ENCODE assay signal across 10 mouse cellular contexts in the genomic region with DNA sequence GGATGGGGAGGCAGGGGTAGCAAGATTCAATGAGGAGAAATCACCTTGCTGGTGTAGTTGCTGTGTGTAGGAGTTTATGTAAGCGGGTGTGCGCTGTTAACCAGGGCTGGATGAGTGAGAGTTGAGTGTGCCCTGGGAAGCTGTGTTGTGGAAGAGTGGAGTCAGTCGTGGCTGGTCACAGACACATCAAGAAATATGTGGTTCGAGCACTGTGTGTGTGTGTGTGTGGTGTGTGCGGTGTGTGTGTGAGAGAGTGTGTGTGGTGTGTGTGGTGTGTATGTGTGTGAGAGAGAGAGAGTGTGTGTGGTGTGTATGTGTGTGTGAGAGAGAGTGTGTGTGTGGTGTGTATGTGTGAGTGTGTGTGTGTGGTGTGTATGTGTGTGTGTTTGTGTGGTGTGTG. TPM values are rescaled to one million over a fixed set of nuclear protein-coding genes. Genes with fewer than 3 reads are reported as not detected.
A peak's percentile ranks its signal among the peaks of the same experiment; 100 is the strongest.
DNase-seq lines count a peak whose midpoint lies in the region; ATAC-seq and TF ChIP-seq lines count a peak whose summit lies in the region.
"Had no signal": no experiment of that assay in that cellular context is flagged by ENCODE, and none has a peak within 500 bp of the region (broad histone marks: within the 10 kb centered on the region; RNA-seq: fewer than 3 reads in every experiment).

No protein-coding gene starts in this region.

- no peak for DNase-seq in heart, embryonic 10.5 days (ENCODE audit: low spot score)
- DNase-seq in heart, postnatal 10 days = no peak
- no peak for DNase-seq in neural tube, embryonic 11.5 days (ENCODE audit: low spot score)
- no peak for DNase-seq in neural tube, embryonic 10.5 days (ENCODE audit: extremely low spot score, low spot score)
- DNase-seq in liver, embryonic 11.5 days (ENCODE audit: low spot score) = no peak
- no peak for DNase-seq in stomach, postnatal 0 days (ENCODE audit: low spot score)
- DNase-seq in right cerebral cortex, postnatal 25 days = no peak
- DNase-seq in thymus, postnatal 4 days = no peak
- DNase-seq: cerebellum, adult 18-20 months; gastrocnemius, postnatal 14 days had no signal

- peak overlapping the region; percentile 60 for H3K4me3 ChIP-seq in heart, embryonic 10.5 days
- H3K4me3 ChIP-seq in neural tube, embryonic 11.5 days (ENCODE audit: low read depth, low read length) = no peak overlapping the region; the same call in 1 of the 2 replicates
- 0 out of 2 replicates have a peak overlapping the region, but pooled peaks have one; percentile 6 for H3K4me3 ChIP-seq in liver, embryonic 11.5 days (ENCODE audit: low read depth, low read length)
- no peak overlapping the region for H3K4me3 ChIP-seq in stomach, postnatal 0 days (ENCODE audit: low read depth, low read length)

- H3K9ac ChIP-seq in neural tube, embryonic 11.5 days (ENCODE audit: low read length) = no peak overlapping the region
- H3K9ac ChIP-seq in liver, embryonic 11.5 days (ENCODE audit: low read depth, low read length) = no peak overlapping the region
- H3K9ac ChIP-seq in stomach, postnatal 0 days (ENCODE audit: low read length) = no peak overlapping the region

- peak overlapping the region; percentile 69 for H3K27ac ChIP-seq in heart, embryonic 10.5 days
- no peak overlapping the region for H3K27ac ChIP-seq in neural tube, embryonic 11.5 days (ENCODE audit: low read depth, low read length)
- no peak overlapping the region for H3K27ac ChIP-seq in liver, embryonic 11.5 days (ENCODE audit: low read depth, low read length)
- no peak overlapping the region for H3K27ac ChIP-seq in stomach, postnatal 0 days (replicated peaks)

- H3K36me3 ChIP-seq in heart, embryonic 10.5 days = peaks cover 8% of the 10 kb centered on the region; the same call in 1 of the 2 replicates
- H3K36me3 ChIP-seq in neural tube, embryonic 11.5 days (ENCODE audit: control insufficient read depth, insufficient read depth, low read length) = no peaks in the 10 kb centered on the region
- no peaks in the 10 kb centered on the region for H3K36me3 ChIP-seq in liver, embryonic 11.5 days (ENCODE audit: control insufficient read depth, insufficient read depth, low read length)
- H3K36me3 ChIP-seq in stomach, postnatal 0 days (ENCODE audit: control insufficient read depth, insufficient read depth, low read length) = no peaks in the 10 kb centered on the region

- peaks cover 49% of the 10 kb centered on the region for H3K4me1 ChIP-seq in heart, embryonic 10.5 days
- no peaks in the 10 kb centered on the region for H3K4me1 ChIP-seq in neural tube, embryonic 11.5 days (ENCODE audit: control insufficient read depth, insufficient read depth, low read length)
- peaks cover 7% of the 10 kb centered on the region for H3K4me1 ChIP-seq in liver, embryonic 11.5 days (replicated peaks; ENCODE audit: control insufficient read depth, insufficient read depth, low read length)
- H3K4me1 ChIP-seq in stomach, postnatal 0 days (replicated peaks; ENCODE audit: control insufficient read depth, insufficient read depth) = peaks cover 3% of the 10 kb centered on the region; the same call in 1 of the 2 replicates

- peaks cover 64% of the 10 kb centered on the region for H3K27me3 ChIP-seq in heart, embryonic 10.5 days (ENCODE audit: insufficient read depth, poor library complexity, severe bottlenecking)
- peaks cover 20% of the 10 kb centered on the region for H3K27me3 ChIP-seq in neural tube, embryonic 11.5 days (ENCODE audit: control insufficient read depth, insufficient read depth, low read length)
- peaks cover 53% of the 10 kb centered on the region for H3K27me3 ChIP-seq in liver, embryonic 11.5 days (replicated peaks; ENCODE audit: control insufficient read depth, insufficient read depth, low read length)
- no peaks in the 10 kb centered on the region for H3K27me3 ChIP-seq in stomach, postnatal 0 days (ENCODE audit: control insufficient read depth, insufficient read depth, low read length)

- TF ChIP-seq EP300 in stomach, postnatal 0 days (optimal IDR thresholded peaks at IDR 0.05) = no peak

- peak overlapping the region; percentile 43 for H3K4me2 ChIP-seq in neural tube, embryonic 11.5 days (ENCODE audit: low read depth)
- H3K4me2 ChIP-seq in liver, embryonic 11.5 days = peak overlapping the region; percentile 62
- H3K4me2 ChIP-seq in stomach, postnatal 0 days (replicated peaks; ENCODE audit: low read depth) = peak overlapping the region; percentile 63

- no peak for TF ChIP-seq CTCF in stomach, postnatal 0 days (IDR thresholded peaks at IDR 0.05; ENCODE audit: low read depth)

- no peak for ATAC-seq in neural tube, embryonic 11.5 days (ENCODE audit: insufficient read depth, low FRiP score, low TSS enrichment)
- no peak for ATAC-seq in liver, embryonic 11.5 days (replicated peaks; ENCODE audit: low FRiP score)
- no peak; the same call in 1 of the 2 replicates for ATAC-seq in stomach, postnatal 0 days (ENCODE audit: low FRiP score, low TSS enrichment)

- no peaks in the 10 kb centered on the region for H3K9me3 ChIP-seq in heart, embryonic 10.5 days
- H3K9me3 ChIP-seq in neural tube, embryonic 11.5 days (ENCODE audit: control insufficient read depth, low read length) = no peaks in the 10 kb centered on the region
- H3K9me3 ChIP-seq in liver, embryonic 11.5 days (ENCODE audit: control insufficient read depth, low read length) = no peaks in the 10 kb centered on the region
- no peaks in the 10 kb centered on the region for H3K9me3 ChIP-seq in stomach, postnatal 0 days (ENCODE audit: control insufficient read depth, low read length)

- intact Hi-C loops in heart, postnatal 10 days (cut with DNase I) = no loop called here

- 69% methylated on average over 5 of the region's 5 CpGs for WGBS in heart, embryonic 10.5 days
- WGBS in neural tube, embryonic 11.5 days = 65% methylated on average over 5 of the region's 5 CpGs
- WGBS in liver, embryonic 11.5 days = 70% methylated on average over 5 of the region's 5 CpGs
- 67% methylated on average over 5 of the region's 5 CpGs for WGBS in stomach, postnatal 0 days

RNA-seq across cellular contexts. Expression of a gene that starts 1.8 kb away (rescaled TPM):
- 10.5 and 13.4 TPM in 2 replicates for polyA plus RNA-seq in heart, embryonic 10.5 days (2016; fragmentation: Nextera tagmentation; extraction: Ambion mirVana)
- 10 to 100 TPM; 43.2 to 49.6 TPM for total RNA-seq in heart, postnatal 10 days (2021)
- 6.8 and 6.9 TPM in 2 replicates for polyA plus RNA-seq in neural tube, embryonic 11.5 days (2014; fragmentation: Nextera tagmentation; extraction: Ambion mirVana)
- 5.8 and 6.8 TPM in 2 replicates for polyA plus RNA-seq in liver, embryonic 11.5 days (2014; fragmentation: Nextera tagmentation; extraction: Ambion mirVana)
- polyA plus RNA-seq in stomach, postnatal 0 days (2015; fragmentation: Nextera tagmentation; extraction: Ambion mirVana) = 2.8 and 3.0 TPM in 2 replicates

RNA-seq across cellular contexts. Expression of a gene that starts 12.5 kb away (rescaled TPM):
- polyA plus RNA-seq in heart, embryonic 10.5 days (2016; fragmentation: Nextera tagmentation; extraction: Ambion mirVana) = 1.2 and 1.5 TPM in 2 replicates
- total RNA-seq in heart, postnatal 10 days (2021) = 1 to 10 TPM; 3.4 to 4.3 TPM
- 1.4 and 2.1 TPM in 2 replicates for polyA plus RNA-seq in neural tube, embryonic 11.5 days (2014; fragmentation: Nextera tagmentation; extraction: Ambion mirVana)
- polyA plus RNA-seq in liver, embryonic 11.5 days (2014; fragmentation: Nextera tagmentation; extraction: Ambion mirVana) = 1.4 and 1.7 TPM in 2 replicates
- polyA plus RNA-seq in stomach, postnatal 0 days (2015; fragmentation: Nextera tagmentation; extraction: Ambion mirVana) = 4.9 and 5.8 TPM in 2 replicates

RNA-seq across cellular contexts. Expression of a gene that starts 19.5 kb away (rescaled TPM):
- polyA plus RNA-seq in heart, embryonic 10.5 days (2016; fragmentation: Nextera tagmentation; extraction: Ambion mirVana) = 79.6 and 82.1 TPM in 2 replicates
- 10 to 100 TPM; 40.1 to 46.8 TPM for total RNA-seq in heart, postnatal 10 days (2021)
- 60.4 and 62.5 TPM in 2 replicates for polyA plus RNA-seq in neural tube, embryonic 11.5 days (2014; fragmentation: Nextera tagmentation; extraction: Ambion mirVana)
- 94.4 and 97.5 TPM in 2 replicates for polyA plus RNA-seq in liver, embryonic 11.5 days (2014; fragmentation: Nextera tagmentation; extraction: Ambion mirVana)
- 34.8 and 35.1 TPM in 2 replicates for polyA plus RNA-seq in stomach, postnatal 0 days (2015; fragmentation: Nextera tagmentation; extraction: Ambion mirVana)

RNA-seq across cellular contexts. Expression of a gene that starts 28.6 kb away (rescaled TPM):
- polyA plus RNA-seq in heart, embryonic 10.5 days (2016; fragmentation: Nextera tagmentation; extraction: Ambion mirVana) = not detected in 2 replicates
- not detected for total RNA-seq in heart, postnatal 10 days (2021)
- not detected in 2 replicates for polyA plus RNA-seq in neural tube, embryonic 11.5 days (2014; fragmentation: Nextera tagmentation; extraction: Ambion mirVana)
- polyA plus RNA-seq in liver, embryonic 11.5 days (2014; fragmentation: Nextera tagmentation; extraction: Ambion mirVana) = not detected in 2 replicates
- 0.22 TPM in 1 of 2 replicates, not detected in the other for polyA plus RNA-seq in stomach, postnatal 0 days (2015; fragmentation: Nextera tagmentation; extraction: Ambion mirVana)
- total RNA-seq: gastrocnemius, postnatal 14 days had no signal

RNA-seq across cellular contexts. Expression of a gene that starts 52.8 kb away (rescaled TPM):
- polyA plus RNA-seq in heart, embryonic 10.5 days (2016; fragmentation: Nextera tagmentation; extraction: Ambion mirVana) = 30.9 and 35.6 TPM in 2 replicates
- total RNA-seq in heart, postnatal 10 days (2021) = 1 to 10 TPM; 9.3 to 9.5 TPM
- 30.7 and 34.9 TPM in 2 replicates for polyA plus RNA-seq in neural tube, embryonic 11.5 days (2014; fragmentation: Nextera tagmentation; extraction: Ambion mirVana)
- 60.2 and 64.9 TPM in 2 replicates for polyA plus RNA-seq in liver, embryonic 11.5 days (2014; fragmentation: Nextera tagmentation; extraction: Ambion mirVana)
- polyA plus RNA-seq in stomach, postnatal 0 days (2015; fragmentation: Nextera tagmentation; extraction: Ambion mirVana) = 7.4 and 8.0 TPM in 2 replicates

Comparison
In these comparisons a context has a peak if more than half of its experiments do, and no peak if none do; other contexts are left out.
1. H3K4me3 ChIP-seq: peak in heart, embryonic 10.5 days (single experiment) and liver, embryonic 11.5 days (single experiment); none in neural tube, embryonic 11.5 days (single experiment) and stomach, postnatal 0 days (single experiment).
2. Peak in every context shown above with its lines, with median percentiles within 50 percentile points of each other: H3K4me2 ChIP-seq.